Mouse (Mus musculus): ENCODE results near the gene Nfkbib. TPM values are rescaled to one million over a fixed set of nuclear protein-coding genes. Genes with fewer than 3 reads are reported as not detected.

Nfkbib gene
- total RNA-seq (2022): 10 to 100 TPM; 22.8 to 29.1 (median 28.1) TPM

- no peak for DNase-seq (ENCODE audit: low spot score)
Observed at GRCm38 (mm10) chr7:28767462-28767965, at the start of gene Nfkbib. TSS of gene Nfkbib (minus strand) at chr7:28767512.

GRCm38 (mm10) chr7:28816920-28817319, 49.6 kb upstream of the Nfkbib start:
- no peak for DNase-seq (ENCODE audit: low spot score)

GRCm38 (mm10) chr7:28816201-28816600, 48.9 kb upstream of the Nfkbib start:
- DNase-seq (ENCODE audit: low spot score): no peak

GRCm38 (mm10) chr7:28815230-28815629, 47.9 kb upstream of the Nfkbib start:
- no peak for DNase-seq (ENCODE audit: low spot score)

GRCm38 (mm10) chr7:28814306-28815034, 47.2 kb upstream of the Nfkbib start:
- DNase-seq (ENCODE audit: low spot score): no peak

GRCm38 (mm10) chr7:28812949-28813348, 45.6 kb upstream of the Nfkbib start:
- DNase-seq (ENCODE audit: low spot score): peak; percentile 36

GRCm38 (mm10) chr7:28812436-28812835, 45.1 kb upstream of the Nfkbib start:
- no peak for DNase-seq (ENCODE audit: low spot score)

GRCm38 (mm10) chr7:28811640-28812275, 44.4 kb upstream of the Nfkbib start:
- DNase-seq (ENCODE audit: low spot score): no peak

GRCm38 (mm10) chr7:28811228-28811627, 43.9 kb upstream of the Nfkbib start:
- peak; percentile 87 for DNase-seq (ENCODE audit: low spot score)

GRCm38 (mm10) chr7:28810107-28811066, 43.1 kb upstream of the Nfkbib start:
- peak; percentile 99 for DNase-seq (ENCODE audit: low spot score)

GRCm38 (mm10) chr7:28809401-28810089, 42.2 kb upstream of the Nfkbib start:
- no peak for DNase-seq (ENCODE audit: low spot score)

GRCm38 (mm10) chr7:28808957-28809393, 41.7 kb upstream of the Nfkbib start:
- peak; percentile 96 for DNase-seq (ENCODE audit: low spot score)

- peak; percentile 78 for DNase-seq (ENCODE audit: low spot score)
Observed at GRCm38 (mm10) chr7:28808221-28808941, 41.1 kb upstream of the Nfkbib start, which contains the start of gene Hnrnpl. TSS of gene Hnrnpl (plus strand) at chr7:28808541.

GRCm38 (mm10) chr7:28807641-28808220, 40.4 kb upstream of the Nfkbib start:
- peak; percentile 48 for DNase-seq (ENCODE audit: low spot score)

- no peak for DNase-seq (ENCODE audit: low spot score)
Observed at GRCm38 (mm10) chr7:28806869-28807268, 39.6 kb upstream of the Nfkbib start.

- no peak for DNase-seq (ENCODE audit: low spot score)
Observed at GRCm38 (mm10) chr7:28803756-28804155, 36.4 kb upstream of the Nfkbib start.

GRCm38 (mm10) chr7:28802846-28803588, 35.7 kb upstream of the Nfkbib start:
- peak; percentile 61 for DNase-seq (ENCODE audit: low spot score)

GRCm38 (mm10) chr7:28801901-28802670, 34.8 kb upstream of the Nfkbib start:
- peak; percentile 67 for DNase-seq (ENCODE audit: low spot score)

Data from heart, adult 8-10 months (tissue).